Mouse (Mus musculus) heart, postnatal 36 days (tissue): ENCODE results near the gene Tomt. TPM values are rescaled to one million over a fixed set of nuclear protein-coding genes. Genes with fewer than 3 reads are reported as not detected.

Source experiments
- DNase-seq, 2 experiments: peaks; one replicate each; pipeline ENCODE4 v3.0.0; 2021 to 2022
- intact Hi-C: fragments of 180-260 bp; cut with DNase I; formaldehyde crosslinking; loops from one replicate; pipeline ENCODE4 v1.15.1; 2025
- total RNA-seq, 2 experiments: library from RNA; stranded (reverse); gene quantifications; 2 replicates each; pipeline ENCODE4 v1.2.3; 2021

The Tomt gene
- total RNA-seq, 2 experiments from 2014 or later, result not detected

DNA sequence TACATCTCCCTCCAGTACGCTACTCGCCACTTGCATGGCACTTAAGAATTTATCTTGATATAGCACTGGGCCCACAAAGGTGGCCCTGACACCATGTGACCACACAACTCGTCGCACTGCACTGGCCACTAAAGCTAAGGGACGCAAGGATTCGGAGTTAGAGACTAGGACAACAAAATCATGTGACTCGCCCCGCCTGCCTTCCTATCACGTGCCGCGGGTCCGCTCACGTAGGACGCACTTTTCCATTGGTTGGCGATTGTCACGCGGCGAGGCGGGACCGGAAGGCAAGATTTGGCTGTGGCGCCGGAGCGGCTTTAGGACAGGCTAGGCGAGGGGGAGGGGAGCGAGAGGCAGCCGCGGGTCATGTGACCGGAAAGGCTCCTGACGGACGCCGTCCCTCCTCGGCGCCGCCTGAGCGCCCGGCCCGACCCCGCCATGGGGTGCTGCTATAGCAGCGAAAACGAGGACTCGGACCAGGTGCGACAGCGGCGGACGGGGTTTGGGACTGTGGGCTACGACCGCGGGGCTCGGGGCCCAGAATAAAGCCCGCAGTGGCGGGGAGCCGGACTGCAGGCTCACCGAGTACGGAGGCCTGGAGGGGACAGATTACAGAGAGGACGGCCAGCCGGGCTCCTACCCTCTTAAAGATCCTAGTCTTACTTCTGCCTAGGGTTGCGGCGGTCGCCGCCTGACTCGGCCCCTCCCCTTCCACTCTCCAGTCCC, 435 bp downstream of the Tomt start, which contains the start of gene Lamtor1:
TSS of gene Lamtor1 (plus strand) at position 344 of the 726 bp plus-strand sequence.
- intact Hi-C loops, result no loop called here
- peak; percentile 98 to 100 for DNase-seq

- intact Hi-C loops, result no loop called here
- DNase-seq, result no peak
Observed at GRCm38 (mm10) chr7:101902846-101903245, 3.3 kb downstream of the Tomt start.

DNA sequence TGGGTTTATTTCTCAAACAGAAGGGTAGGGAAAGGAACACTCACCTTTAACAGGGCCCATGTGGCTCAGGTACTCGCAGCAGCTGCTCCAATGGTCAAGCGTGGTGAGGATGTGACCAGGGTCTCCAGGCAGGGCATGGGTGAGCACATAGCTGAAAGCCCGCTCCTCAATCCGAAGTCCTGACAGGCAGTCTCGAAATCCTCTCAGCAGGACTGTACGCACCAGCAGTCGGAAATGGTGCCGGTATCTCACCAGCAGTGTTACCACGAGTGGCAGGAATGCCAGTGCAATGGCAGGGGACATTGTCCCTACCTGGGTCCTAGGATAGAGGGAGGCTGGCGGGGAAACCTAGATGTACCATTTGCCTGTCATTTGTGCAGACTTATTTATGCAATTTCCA, 4.2 kb downstream of the Tomt start:
- intact Hi-C loops, result no loop called here

DNA sequence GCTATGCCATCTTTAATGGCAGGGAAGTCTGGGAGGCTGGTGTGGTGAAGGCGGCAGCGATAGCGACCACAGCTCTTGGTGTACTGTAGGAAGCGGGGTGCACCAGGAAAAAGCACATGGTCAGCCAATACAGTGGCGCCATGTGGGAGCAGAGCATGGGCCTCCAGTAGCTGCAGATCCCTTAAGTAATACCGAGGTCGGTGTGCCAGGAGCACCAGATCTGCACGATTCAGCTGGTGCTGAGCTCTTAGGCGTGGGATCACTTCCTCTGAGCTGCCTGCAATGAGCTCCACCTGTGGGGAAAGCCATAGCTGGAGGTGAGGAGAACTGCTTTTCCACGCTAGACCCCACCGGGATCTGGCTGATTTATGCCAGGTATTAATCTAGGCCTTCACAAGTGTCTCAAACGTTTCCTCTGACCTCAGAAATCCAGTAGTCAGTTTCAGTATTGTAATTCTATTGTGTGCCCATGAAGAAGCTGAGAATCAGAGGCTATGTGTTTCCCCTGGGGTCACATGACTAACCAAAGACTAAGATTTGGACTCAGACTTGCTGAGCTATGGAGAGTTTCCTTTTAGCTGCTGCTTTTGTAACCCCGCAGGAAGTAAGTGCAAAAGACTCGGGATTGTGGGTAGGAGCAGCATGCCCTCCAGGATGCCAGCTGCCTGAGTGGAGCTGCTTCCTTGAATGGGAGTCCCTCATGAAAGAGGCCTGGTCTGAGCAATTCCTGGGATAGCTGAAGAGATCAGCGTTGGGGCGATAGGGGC, 5.6 kb downstream of the Tomt start:
- intact Hi-C loops, result no loop called here
- DNase-seq, result no peak

More for the DNA sequence above, 4.2 kb downstream of the Tomt start:
- DNase-seq, result no peak

DNA sequence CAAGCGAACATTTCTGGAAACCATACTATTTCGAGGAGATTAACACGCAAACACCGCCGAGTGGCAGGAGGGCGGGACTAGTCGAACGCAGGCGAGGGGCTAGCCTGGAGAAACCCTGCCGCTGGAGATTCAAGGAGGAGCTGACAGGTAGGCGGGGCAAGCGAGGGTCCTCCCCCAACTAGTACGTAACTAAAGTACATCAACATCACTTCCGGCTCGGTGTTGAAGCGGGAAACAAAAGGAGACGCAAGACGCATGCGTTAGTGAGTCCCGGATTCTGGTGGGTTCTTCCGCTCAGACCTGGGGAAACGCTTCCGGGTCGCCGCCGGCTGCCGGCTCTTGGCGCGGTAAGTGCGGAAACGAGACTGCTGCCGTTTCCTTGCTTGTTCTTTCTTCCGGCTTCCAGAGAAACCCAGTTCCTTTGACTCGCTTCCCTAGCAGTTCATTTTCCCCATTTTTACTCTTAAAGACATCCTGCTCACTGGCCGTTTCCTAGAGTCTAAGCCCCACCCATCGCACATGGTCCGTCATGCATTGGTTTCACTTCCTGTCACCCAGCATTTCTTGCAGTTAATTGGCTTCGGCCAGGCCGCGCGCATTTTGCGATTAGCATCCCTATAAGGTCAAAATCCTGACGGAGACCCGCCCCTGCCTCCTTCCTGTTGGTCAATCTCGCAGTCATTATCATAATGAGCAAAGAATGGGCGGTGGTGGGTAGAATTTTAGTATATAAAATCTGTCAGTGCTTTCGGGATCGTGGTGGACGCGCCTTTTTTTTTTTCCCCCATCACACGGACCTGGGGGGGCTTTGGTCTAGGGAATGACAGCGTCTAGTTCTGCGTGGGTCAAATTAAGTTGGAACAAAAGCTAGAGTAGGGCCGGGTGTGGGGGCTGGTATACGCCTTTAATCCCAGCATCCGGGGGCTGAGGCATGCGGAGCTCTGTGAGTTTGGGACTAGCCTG, 9.8 kb downstream of the Tomt start:
- peak; percentile 94 to 96 for DNase-seq
- intact Hi-C loops, result loop anchor here (1.0 kb wide), 1 partner anchor 37 kb away; the partner anchor contains the start of gene Lrrc51

DNA sequence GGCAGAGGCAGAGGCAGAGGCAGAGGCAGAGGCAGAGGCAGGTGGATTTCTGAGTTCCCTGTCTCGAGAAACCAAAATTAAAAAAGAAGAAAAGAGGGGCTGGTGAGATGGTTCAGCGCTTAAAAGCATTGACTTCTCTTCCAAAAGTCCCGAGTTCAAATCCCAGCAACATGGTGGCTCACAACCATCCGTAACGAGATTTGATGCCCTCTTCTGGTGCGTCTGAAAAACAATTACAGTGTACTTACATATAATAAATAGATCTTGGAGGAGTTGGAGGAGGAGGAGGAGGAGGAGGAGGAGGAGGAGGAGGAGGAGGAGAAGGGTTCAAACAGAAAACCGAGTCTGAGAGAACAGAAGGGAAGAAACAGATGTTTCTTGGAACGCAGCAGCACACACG, 10.5 kb downstream of the Tomt start:
- DNase-seq, result no peak
- intact Hi-C loops, result loop anchor here (1.0 to 2.0 kb wide), 3 partner anchors 38 to 231 kb away; partner anchors contain the start of genes Inppl1 and Lrrc51

DNA sequence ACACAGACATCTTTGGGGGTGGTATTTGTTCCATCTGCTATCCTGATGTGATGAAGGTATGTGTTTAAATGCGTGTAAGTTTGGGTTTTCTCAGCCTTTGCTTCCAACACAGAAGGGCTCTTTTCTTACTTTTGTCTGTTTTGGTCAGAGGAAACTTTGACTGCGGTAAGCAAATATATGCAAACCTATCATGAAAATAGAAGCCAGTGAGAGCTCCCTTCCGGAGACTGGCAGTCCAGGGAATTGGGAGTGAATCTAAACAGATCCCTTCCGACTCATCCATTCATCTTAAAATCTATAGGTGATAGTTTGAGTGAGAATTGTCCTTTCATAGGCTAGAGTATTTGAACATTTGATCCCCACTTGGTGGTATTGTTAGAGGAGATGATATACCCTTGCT, 17.7 kb downstream of the Tomt start:
- no peak for DNase-seq
- intact Hi-C loops, result no loop called here

DNA sequence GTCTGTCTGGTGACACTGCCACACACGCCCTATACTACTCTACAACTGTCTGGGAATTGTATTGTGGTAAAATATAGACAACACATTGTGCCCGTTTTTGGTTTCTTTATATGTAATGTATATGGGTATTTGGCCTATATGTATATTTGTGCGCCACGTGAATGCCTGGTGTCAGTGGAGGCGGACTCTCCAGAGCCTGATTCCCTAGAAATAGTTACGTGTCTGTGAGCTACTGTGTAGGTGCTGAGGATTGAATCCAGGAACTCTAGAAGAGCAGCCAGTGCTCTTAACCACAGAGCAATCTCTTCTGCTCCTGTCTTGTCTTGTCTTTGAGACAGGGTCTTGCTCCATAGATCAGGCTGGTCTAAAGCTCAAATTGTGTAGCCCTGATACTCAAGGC, 19.9 kb downstream of the Tomt start:
- intact Hi-C loops, result no loop called here
- no peak for DNase-seq

- no peak for DNase-seq
- intact Hi-C loops, result no loop called here
Observed at GRCm38 (mm10) chr7:101884160-101884559, 22.0 kb downstream of the Tomt start.

- DNase-seq, result no peak
- intact Hi-C loops, result no loop called here
Observed at GRCm38 (mm10) chr7:101882413-101883154, 23.6 kb downstream of the Tomt start.

DNA sequence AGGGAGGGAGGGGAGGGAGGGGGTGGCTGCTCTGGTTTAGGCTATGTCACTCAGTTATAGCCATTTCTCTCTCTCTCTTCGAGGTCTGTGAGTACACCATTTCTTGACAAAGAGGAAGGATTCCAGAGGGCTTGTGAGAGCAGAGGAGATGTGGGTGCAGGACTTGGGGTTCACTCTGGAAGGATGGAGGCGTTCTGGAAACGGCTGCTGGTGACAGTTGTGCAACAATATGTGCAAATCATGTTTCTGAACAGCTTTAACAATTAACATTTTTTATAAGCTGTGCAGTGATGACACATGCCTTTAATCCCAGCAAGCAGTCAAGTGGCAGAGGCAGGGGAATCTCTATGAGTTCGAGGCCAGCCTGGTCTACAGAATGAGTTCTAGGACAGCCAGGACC, 25.3 kb downstream of the Tomt start:
- DNase-seq, result no peak
- intact Hi-C loops, result no loop called here

GRCm38 (mm10) chr7:101875978-101876377, 30.2 kb downstream of the Tomt start:
- intact Hi-C loops, result no loop called here
- no peak for DNase-seq

DNA sequence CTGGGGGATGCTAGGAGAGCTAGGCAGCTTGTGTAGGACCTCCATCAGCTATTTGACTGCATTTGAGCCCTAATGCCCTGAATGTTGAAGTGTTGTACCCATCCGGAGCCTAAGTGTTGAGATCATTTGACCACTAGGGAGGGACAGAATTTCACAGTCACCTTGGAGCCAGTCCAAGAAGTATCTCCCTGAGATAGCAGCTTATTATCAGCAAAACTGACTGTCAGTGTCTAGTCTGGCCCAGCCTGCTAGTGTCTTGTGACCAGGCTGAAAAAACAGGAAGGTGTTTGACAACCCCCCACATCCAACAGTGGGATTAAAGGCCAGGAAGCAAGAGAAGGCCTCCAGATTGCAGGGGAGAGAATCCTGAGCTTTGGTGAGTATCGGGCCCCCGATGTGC, 34.9 kb downstream of the Tomt start:
- DNase-seq, result no peak
- intact Hi-C loops, result no loop called here

DNA sequence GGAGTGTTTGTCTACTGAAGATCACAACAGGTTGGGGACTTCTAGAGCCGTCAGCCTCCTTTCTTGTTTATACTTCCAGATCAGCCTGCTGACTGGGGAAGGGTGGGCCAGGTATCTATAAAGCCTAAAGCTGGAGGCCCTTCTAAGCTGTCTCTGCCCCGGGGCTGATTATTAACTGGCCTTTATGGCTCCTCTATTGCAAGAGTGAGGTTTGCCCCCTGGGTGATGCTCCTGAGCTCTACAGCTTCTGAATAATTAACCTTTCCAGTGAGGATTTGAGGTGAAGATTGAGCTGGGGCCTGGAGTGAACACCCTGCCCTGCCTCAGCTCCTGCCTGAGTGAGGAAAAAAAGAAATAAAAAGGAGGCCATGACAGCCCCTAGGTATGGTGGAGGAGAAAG, 35.5 kb downstream of the Tomt start, which contains the start of gene Folr1:
TSS of gene Folr1 (minus strand) at position 160 of the 400 bp plus-strand sequence.
- intact Hi-C loops, result no loop called here
- no peak for DNase-seq

GRCm38 (mm10) chr7:101869163-101869500, 37.0 kb downstream of the Tomt start:
- DNase-seq, result no peak
- intact Hi-C loops, result no loop called here

GRCm38 (mm10) chr7:101868241-101869162, 37.7 kb downstream of the Tomt start:
- intact Hi-C loops, result no loop called here
- DNase-seq, result no peak

GRCm38 (mm10) chr7:101867482-101867881, 38.7 kb downstream of the Tomt start:
- intact Hi-C loops, result no loop called here
- DNase-seq, result no peak

DNA sequence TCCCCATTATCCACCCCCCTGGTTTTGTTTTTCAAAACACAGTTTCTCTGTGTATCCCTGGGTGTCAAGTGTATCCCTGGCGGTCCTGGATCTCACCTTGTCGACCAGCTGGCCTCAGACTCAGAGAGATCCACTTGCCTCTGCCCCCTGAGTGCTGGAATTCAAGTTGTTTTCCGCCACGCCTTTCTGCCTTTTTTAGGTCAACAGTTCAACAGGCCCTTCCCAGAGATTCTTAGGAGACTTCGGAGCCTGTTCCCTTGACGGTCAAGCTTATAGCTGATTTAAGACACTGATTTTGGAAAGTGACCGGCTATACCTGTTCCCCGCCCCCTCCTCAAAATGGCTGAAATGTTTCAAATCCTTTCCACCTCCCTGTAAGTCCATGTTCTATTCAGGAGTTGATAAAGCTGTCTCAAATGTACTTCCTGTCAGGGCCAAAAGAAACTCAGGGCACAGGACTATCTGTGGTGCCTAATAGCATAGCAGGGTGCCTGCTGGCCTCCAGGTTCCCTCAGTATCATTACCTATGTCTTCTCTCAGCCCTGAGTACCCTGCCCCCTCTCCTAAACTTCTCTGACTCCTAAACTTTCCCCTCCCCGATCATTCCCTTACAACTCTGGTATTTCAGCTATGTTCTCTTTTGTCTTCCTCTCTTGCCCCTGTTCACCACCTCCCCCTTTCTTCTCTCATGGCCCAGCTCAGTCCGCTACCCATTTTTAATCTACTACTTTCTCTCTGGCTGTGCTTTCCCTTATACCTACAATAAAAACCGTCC, 39.5 kb downstream of the Tomt start:
- intact Hi-C loops, result no loop called here
- DNase-seq, result no peak
